Mouse (Mus musculus) urinary bladder, postnatal 36 days (tissue): ENCODE data around the gene Aldh3b2.

Source experiments
- DNase-seq, 2 experiments: peaks; one replicate each; pipeline ENCODE4 v3.0.0; 2022; ENCODE audit warnings: low spot score in 2 of 2, mixed read lengths in 1 of 2

Aldh3b2 gene

DNA sequence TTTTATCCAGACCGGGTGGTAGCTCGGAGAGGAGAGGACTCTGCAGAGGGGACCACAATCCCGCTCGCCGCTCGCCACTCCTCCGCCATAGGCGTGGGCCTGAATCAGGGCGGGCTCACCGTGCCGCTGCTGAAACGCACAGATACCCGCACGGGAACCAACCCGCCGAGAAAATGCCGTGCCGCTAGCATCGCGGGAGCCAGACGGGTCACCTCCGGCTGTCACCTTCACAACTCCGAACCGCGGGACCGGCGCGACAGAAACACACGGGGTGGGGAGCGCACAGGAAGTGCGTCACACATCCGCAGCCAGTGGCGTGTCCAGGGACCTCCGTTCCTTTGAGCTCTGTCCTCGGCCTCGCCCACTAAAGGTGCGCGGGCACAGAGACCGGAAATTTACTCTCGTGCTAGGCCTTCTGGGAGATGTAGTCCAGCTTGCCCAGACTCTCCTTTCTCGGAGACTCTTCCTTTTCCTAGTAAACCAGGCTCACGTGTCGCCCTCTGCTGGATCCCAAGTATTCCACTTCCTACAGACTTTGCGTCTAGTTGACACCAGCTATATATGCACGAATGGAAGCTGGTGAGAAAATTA lies 40.4 kb downstream of the Aldh3b2 start, which contains the start of gene Ndufv1:
Gene Ndufv1, minus strand, starts transcription at position 375 of the 591 bp plus-strand sequence.
- peak; percentile 93 to 97 for DNase-seq

DNA sequence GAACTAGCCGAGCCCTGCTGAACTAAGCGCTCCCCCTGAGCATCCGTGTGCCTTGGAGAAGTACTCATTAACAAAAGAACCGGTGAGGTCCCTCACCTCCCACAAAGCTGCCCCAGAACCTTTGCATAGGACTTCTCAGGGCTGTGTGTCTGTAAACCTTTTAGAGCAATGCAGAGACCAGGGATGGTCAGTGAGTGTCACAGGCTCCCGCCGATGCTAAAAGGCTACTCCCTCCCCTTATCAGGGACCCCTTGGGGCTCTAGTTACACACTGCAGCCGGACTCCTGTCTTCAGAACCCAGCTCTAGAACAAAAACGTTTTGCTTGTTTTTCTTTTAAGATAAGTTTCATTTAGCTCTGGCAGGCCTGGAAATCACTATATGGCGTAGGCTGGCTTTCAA lies 40.9 kb downstream of the Aldh3b2 start:
- no peak for DNase-seq

DNA sequence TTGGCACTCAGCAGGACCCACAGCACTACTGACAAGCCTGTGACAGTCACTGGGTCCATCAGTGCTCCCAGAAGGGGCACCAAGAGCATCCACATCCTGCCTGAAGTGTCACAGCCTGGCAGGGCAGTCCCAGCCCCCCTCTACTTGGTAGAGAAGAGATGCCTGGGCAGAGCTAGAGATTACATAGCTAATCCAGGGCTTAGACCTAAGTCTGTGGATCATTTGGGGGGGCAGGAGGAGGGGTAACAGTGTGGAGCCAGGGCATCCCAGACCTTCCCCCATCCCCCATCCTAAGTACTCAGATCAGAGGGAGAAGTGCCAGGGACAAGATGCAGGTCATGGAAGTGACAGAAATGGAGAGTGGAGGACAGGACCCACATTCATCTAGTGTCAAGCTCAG lies 42.7 kb downstream of the Aldh3b2 start:
- no peak for DNase-seq

DNA sequence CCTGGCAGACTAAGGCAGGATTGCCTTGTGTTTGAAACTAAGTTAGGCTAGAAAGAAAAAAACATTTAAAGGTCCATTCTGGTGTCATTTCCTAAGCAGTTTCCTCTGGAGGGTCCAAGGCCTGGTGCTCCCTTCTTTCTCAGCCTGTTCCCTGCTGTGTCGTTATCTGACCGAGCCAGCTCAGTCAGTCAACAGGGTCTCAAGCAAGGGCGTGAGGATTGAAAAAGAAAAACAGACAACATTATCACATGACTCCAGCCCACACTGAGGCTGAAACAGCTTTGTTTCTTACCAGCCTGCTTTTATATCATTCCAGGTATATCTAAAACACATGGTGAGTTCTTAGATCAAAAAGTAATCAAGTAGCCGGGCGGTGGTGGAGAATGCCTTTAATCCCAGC lies 43.5 kb downstream of the Aldh3b2 start:
- no peak for DNase-seq

DNA sequence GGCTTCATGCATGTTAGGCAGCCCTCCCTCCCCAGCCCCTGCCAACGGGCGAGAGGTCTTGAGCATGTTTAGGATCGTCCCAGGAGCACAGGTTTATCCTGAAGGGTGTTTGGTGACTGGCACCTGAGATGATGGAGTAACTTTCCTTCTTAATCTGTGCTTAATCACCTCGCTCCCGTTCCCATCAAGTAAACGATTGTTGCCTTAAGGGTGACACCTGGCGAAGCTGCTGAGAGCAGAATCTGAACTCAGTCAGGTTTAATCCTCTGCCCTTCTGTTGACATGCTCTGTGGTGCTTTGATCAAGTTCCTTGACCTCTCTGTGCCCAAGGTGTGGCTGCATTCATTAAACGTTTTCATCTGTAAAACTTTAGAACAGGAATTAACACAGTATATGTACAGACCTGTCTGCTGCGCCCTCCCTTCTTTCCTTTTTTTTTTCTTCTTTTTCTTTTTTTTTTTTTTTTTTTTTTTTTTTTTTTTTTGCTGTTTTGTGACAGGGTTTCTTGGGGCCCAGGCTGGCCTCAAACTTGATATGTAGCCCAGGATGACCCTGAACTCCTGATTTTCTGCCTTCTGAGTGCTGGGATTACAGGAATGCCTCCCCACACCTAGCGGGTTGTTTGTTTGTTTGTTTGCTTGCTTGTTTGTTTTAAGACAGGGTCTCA lies 45.9 kb downstream of the Aldh3b2 start:
- DNase-seq = no peak

DNA sequence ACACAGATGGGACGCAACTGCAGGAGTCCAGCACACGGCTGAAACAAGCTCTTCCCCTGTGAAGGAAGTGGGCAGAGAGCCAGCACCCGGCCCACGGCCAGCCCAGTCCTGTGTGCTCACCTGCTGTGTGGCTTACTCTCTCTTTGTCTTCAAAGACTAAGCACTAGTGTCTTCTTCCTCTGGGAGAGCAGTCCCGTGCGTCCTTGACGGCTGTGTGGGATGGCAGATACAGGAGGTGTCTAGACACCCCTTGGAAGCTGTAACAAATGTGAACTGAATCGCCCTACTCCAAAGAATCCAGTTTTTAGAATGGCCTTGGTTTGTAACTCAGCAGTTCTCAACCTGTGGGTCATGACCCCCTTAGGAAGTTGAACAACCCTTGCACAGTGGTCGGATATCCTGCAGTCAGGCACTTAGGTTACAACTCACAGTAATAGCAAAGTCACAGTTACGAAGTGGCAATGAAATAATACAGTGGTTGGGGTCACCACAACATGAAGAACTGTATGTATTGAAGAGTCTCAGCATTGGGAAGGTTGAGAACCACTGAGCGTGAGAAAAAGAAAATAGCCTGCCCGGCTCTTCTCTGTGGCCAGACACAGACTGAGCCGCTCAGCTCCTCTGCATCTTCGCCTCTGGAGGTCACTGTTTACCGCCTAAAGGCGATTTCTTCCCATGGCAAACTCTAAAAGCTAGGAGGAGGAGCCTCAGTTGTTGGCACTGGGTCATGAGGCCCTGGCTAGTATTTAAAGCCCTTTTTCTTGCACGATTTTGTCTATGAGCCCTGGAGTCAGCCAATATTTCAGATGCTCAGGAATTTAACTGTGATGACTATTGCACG lies 46.8 kb downstream of the Aldh3b2 start:
- DNase-seq = peak; percentile 81 to 88

DNA sequence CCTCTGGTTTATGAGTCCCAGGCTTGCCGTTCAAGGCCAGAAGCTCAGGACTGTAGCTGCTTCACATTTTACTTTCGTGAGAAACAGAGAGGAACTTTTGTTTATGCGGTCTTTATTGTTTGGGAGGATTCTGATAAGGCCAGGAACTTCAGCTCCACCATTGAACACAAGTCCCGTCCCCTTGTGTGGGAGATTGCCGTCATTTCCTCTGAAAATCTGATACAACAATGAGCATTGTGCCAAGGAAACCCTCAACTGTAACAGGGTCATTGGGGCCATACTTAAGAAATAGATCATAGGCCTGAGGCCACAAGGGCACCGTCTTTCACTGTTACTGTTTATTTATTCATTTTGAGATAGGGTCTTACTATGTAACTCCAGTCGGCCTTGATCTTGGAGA lies 51.1 kb downstream of the Aldh3b2 start:
- DNase-seq = no peak

DNA sequence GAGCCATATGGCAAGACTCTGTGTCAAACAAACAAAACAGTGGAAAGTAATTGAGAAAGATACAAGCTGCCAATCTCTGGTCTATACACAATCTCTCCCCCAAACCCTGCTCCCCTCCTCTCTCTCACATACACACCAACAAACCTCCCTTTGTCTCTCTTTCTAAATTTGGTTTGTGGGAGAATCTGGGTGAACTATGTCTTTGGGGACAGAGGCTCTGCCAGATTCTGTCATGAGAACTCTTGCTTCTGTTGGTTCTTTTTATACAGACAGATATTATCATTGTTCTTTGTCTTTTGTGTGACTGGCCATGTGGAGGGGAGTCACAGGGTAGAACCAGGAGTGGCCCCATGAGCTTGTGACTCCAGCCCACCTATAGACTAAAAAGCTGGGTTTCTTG lies 55.4 kb downstream of the Aldh3b2 start:
- DNase-seq = no peak
